Mouse (Mus musculus) cerebellum, adult 18-20 months (tissue): Measurements from ENCODE around the gene Ubl7.

ENCODE experiments used
- DNase-seq, 2 experiments: peaks; one replicate each; pipeline ENCODE4 v3.0.0; 2021

Ubl7 gene

GRCm38 (mm10) chr9:57967237-57967960 is 56.6 kb downstream of the Ubl7 start:
- DNase-seq, result peak; percentile 84

- DNase-seq, result peak in 1 of 2 experiments; percentile 16
These were observed 57.5 kb downstream of the Ubl7 start for GRCm38 (mm10) chr9:57968166-57968771.

DNA sequence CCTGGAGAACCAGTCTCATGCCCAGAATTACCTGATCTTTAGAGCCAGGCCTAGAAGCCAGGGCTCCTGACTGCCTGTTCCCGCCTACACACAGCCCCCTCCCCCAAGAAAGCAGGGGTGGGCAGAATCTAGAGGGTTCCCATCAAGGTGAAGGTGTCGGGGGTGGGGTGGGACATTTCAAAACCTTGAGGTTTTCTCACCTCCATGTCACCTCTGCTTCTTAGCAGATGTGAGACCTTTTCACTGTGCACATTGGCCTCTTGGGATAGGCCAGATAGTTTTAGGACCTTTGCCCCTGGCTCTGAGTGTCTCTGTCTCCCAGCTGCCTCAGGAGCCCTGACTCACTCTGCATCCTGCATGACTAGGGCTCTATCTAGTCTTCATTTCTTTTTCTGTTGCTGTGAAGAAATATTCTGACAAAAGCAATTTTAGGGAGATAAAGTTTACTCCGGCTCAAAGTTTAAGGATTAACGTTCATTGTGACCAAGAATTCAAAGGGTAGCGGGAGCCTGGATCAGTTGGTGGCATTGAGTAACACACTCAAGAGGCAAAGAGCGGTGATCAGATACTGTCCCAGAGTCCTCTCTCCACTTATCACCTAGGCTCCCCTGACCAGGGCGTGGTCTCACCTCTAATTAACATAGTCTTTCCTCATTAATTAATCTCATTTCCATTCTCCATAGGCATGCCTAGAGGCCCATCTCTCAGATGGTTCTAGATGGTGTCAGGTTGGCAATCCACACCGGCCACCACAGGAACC is 58.2 kb downstream of the Ubl7 start:
- DNase-seq, result no peak

GRCm38 (mm10) chr9:57969736-57970495 is 59.1 kb downstream of the Ubl7 start:
- no peak for DNase-seq

DNA sequence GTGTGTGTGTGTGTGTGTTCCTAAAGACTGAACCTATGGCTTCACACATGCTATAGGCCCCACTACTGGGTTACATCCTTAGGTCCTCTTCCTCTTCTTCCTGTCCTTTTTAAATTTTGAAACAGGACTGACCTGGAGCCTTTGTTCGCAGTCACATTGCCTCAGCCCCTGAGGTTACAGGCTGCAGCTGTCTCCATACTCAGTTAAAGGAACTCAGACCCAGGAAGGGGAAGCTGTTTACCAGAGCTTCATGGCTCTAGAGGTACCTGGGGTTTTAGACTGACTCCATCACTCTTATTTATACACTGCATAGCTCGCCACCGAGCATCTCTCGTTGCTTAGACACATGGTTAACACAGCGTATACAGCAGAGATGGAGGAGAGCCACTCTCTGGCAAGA is 60.6 kb downstream of the Ubl7 start:
- no peak for DNase-seq

DNA sequence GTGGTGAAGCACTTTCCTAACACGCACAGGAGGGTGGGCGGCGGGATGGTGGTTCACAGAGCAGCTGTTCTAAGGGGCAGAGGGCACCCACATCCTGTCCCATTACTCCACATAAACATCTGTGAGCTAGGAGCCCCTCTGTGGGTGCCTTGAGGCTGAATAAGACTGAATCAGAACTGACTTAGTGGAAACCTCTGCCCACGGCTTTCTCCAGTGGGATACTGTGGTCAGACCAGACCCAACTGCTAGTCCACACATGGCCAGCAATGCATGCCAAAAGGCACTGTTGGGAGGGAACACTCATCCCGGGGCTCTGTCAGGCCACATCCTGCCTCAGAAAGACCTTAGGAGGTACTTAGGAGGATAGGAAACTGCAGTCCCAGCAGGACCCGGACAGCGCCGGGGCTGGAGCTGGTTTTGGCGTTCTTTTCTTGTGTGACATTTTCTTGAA is 61.4 kb downstream of the Ubl7 start:
- no peak for DNase-seq

DNA sequence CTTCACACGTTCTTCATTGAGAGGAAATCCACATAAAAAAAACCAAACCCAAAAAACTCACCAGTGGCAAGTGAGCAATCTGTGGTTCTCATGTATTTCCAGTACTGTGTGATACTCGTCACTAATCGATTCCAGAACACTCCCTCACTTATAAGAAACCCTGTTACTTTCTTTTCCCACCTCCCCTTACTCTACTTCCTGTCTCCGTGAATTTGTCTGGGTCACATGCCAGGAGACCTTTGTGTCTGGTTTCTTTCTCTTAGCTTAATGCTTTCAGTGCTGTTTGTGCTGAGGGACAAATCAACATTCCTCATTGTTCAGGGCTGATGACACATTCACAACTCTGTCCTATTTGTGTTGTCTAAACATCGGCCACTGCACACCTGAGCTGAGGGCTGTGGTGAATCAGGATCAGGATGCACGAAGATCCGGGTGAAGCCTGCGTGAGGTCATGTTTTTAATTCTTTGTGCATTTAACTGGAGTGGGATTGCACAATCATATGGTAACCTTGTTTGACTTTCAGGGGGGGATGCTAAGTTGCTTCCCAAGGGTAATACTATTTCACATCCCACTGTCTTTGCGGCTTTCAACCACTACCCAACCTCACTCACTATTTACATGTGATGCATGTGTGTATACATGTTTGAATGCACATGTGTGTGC is 62.1 kb downstream of the Ubl7 start:
- DNase-seq, result no peak

DNA sequence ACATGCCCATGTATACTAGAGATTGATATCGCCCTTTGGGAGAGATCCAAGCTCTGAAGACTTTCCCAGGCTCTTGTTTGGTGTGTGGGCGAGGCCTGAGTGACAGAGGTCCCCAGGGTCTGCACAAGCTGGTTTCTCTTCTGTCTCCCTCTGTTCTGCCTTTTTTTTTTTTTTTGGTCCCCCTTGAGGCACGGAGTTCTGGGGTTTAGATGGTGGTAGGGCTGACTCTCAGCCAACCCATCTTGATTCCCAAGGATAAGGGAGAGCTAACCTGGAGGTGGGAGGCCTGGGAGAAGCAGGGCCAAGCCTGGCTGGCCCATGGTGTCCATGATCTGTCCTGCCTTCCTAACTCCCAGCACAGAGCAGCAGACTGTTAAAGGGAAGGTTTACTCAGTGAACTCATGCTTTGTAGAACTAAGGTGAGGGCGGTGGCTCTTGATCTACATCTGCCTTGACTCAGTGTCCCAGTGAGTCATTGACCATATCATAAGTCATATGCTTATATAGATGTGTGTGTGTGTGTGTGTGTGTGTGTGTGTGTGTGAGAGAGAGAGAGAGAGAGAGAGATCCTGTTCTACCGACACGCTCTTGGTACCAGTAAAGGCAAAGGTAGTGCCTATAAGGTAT is 62.8 kb downstream of the Ubl7 start:
- no peak for DNase-seq

DNA sequence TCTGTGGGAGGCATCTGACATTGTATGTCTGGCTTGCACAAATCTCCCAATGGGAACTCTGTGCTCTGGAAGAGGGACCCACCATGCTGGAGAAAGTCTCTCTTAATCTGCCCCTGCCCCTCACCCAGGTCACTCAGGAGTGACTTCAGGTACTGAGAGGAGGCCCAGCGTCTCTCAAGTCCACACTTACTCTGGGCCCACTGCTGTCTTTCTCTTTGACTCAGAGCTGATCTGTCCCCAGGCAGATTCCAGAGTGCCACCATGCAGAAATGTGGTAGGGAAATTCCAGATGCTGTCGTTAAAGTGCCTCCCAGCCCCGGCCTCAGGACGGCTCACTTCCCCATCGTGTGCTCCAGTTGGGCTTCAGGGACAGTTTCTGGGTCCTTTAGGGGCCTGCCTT is 63.4 kb downstream of the Ubl7 start:
- DNase-seq, result no peak

DNA sequence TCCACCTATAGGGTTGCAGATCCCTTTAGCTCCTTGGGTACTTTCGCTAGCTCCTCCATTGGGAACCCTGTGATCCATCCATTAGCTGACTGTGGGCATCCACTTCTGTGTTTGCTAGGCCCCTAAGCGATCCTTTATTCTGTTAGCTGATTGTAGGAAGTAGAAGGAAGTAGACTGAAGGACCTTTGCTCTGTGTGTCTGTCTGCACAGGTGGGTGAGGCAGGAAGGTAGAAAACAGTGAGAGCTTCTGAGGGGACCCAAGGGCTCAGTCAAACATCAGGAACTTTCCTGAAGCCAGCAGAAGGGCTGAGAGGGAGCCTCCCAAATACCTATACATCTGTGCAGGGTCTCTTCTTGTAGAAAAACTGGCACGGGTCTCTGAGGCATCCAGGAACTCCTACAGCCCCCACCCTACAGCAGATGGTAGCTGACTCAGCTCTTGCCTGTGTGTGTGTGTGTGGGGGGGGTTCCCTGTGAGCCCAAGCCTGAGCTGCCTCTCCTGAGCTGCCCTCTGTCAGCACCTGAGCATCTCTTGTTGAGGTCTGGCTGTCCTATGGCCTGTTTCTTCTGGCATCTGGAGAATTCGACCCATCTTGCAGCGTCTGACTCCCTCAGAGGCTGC is 64.5 kb downstream of the Ubl7 start:
- DNase-seq, result no peak

GRCm38 (mm10) chr9:57978025-57978424 is 67.2 kb downstream of the Ubl7 start:
- no peak for DNase-seq

DNA sequence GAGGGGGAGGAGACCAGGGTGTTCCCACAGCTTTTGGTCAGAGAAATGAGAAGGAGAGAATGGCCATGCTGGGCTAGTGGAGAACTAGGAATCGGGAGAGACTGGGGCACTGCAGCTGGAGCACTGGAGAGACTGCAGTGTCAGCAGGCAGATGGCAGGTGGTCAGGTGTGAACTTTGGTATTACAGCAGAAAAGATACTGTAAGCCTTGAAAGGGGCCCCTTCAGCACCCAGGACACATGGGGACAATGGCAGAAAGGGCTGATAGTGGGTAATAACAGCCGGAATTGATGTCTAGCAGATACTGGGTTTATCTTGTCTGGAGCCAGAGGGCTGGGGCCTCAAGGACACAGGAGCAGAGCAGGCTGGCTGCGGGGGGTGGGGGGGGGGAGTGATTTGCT is 68.1 kb downstream of the Ubl7 start:
- DNase-seq, result no peak
